Mouse (Mus musculus): ENCODE data around the gene Hoxa4. TPM values are rescaled to one million over a fixed set of nuclear protein-coding genes. Genes with fewer than 3 reads are reported as not detected.
A peak's percentile ranks its signal among the peaks of the same experiment; 100 is the strongest.

Gene Hoxa4
- polyA plus RNA-seq, 1 experiment from 2014 or later: not detected

- peaks cover 98% of the 10 kb centered on the region for H3K27me3 ChIP-seq (ENCODE audit: control insufficient read depth, insufficient read depth, low read length)
- no peak overlapping the region for H3K9ac ChIP-seq (ENCODE audit: low read length)
- 0 out of 2 replicates have a peak, but pooled peaks cover 3% of the 10 kb centered on the region for H3K4me1 ChIP-seq (replicated peaks; ENCODE audit: control insufficient read depth, insufficient read depth, low read length)
- ATAC-seq (replicated peaks; ENCODE audit: low FRiP score) (no peak), DNase-seq (ENCODE audit: low spot score) (peak; percentile 60)
- H3K27ac ChIP-seq (ENCODE audit: low read depth, low read length): no peak overlapping the region
- H3K36me3 ChIP-seq (ENCODE audit: control insufficient read depth, insufficient read depth, low read length): no peaks in the 10 kb centered on the region
- H3K4me3 ChIP-seq (ENCODE audit: low read depth, low read length): no peak overlapping the region
- no peaks in the 10 kb centered on the region for H3K9me3 ChIP-seq (ENCODE audit: control insufficient read depth, low read length)
- no peak overlapping the region for H3K4me2 ChIP-seq (ENCODE audit: low read depth, low read length, severe bottlenecking)
- WGBS: 0% methylated on average over 14 of the region's 35 CpGs
These were observed 15.7 kb downstream of the Hoxa4 start for GRCm38 (mm10) chr6:52175864-52176263.

GRCm38 (mm10) chr6:52174968-52175751 lies 16.4 kb downstream of the Hoxa4 start:
- H3K4me2 ChIP-seq (ENCODE audit: low read depth, low read length, severe bottlenecking): no peak overlapping the region
- H3K27ac ChIP-seq (ENCODE audit: low read depth, low read length): no peak overlapping the region
- no peaks in the 10 kb centered on the region for H3K9me3 ChIP-seq (ENCODE audit: control insufficient read depth, low read length)
- H3K4me3 ChIP-seq (ENCODE audit: low read depth, low read length): no peak overlapping the region
- ATAC-seq (replicated peaks; ENCODE audit: low FRiP score): no peak
- peaks cover 98% of the 10 kb centered on the region for H3K27me3 ChIP-seq (ENCODE audit: control insufficient read depth, insufficient read depth, low read length)
- under 1% methylated on average over 41 of the region's 41 CpGs for WGBS
- H3K4me1 ChIP-seq (replicated peaks; ENCODE audit: control insufficient read depth, insufficient read depth, low read length): 0 out of 2 replicates have a peak, but pooled peaks cover 3% of the 10 kb centered on the region
- H3K9ac ChIP-seq (ENCODE audit: low read length): no peak overlapping the region
- no peaks in the 10 kb centered on the region for H3K36me3 ChIP-seq (ENCODE audit: control insufficient read depth, insufficient read depth, low read length)
- DNase-seq (ENCODE audit: low spot score): no peak

- WGBS: 4% methylated on average over 4 of the region's 4 CpGs
- 0 out of 2 replicates have a peak, but pooled peaks cover 3% of the 10 kb centered on the region for H3K4me1 ChIP-seq (replicated peaks; ENCODE audit: control insufficient read depth, insufficient read depth, low read length)
- no peak overlapping the region for H3K27ac ChIP-seq (ENCODE audit: low read depth, low read length)
- H3K4me3 ChIP-seq (ENCODE audit: low read depth, low read length): no peak overlapping the region
- H3K36me3 ChIP-seq (ENCODE audit: control insufficient read depth, insufficient read depth, low read length): no peaks in the 10 kb centered on the region
- DNase-seq (ENCODE audit: low spot score): no peak
- H3K9ac ChIP-seq (ENCODE audit: low read length): no peak overlapping the region
- H3K4me2 ChIP-seq (ENCODE audit: low read depth, low read length, severe bottlenecking): no peak overlapping the region
- ATAC-seq (replicated peaks; ENCODE audit: low FRiP score): no peak
- H3K27me3 ChIP-seq (ENCODE audit: control insufficient read depth, insufficient read depth, low read length): peaks cover 96% of the 10 kb centered on the region
- no peaks in the 10 kb centered on the region for H3K9me3 ChIP-seq (ENCODE audit: control insufficient read depth, low read length)
These were observed 17.9 kb downstream of the Hoxa4 start for GRCm38 (mm10) chr6:52173648-52174047.

GRCm38 (mm10) chr6:52172501-52172900 lies 19.1 kb downstream of the Hoxa4 start:
- peak overlapping the region; percentile 15; the same call in 1 of the 2 replicates for H3K4me3 ChIP-seq (ENCODE audit: low read depth, low read length)
- H3K27me3 ChIP-seq (ENCODE audit: control insufficient read depth, insufficient read depth, low read length): peaks cover 96% of the 10 kb centered on the region
- no peak overlapping the region for H3K9ac ChIP-seq (ENCODE audit: low read length)
- H3K36me3 ChIP-seq (ENCODE audit: control insufficient read depth, insufficient read depth, low read length): no peaks in the 10 kb centered on the region
- H3K27ac ChIP-seq (ENCODE audit: low read depth, low read length): no peak overlapping the region
- DNase-seq (ENCODE audit: low spot score) (peak; percentile 88), ATAC-seq (replicated peaks; ENCODE audit: low FRiP score) (0 out of 2 replicates have a peak, but pooled peaks have one; percentile 63)
- peak overlapping the region; percentile 37; the same call in 1 of the 2 replicates for H3K4me2 ChIP-seq (ENCODE audit: low read depth, low read length, severe bottlenecking)
- WGBS: under 1% methylated on average over 35 of the region's 35 CpGs
- H3K4me1 ChIP-seq (replicated peaks; ENCODE audit: control insufficient read depth, insufficient read depth, low read length): 0 out of 2 replicates have a peak, but pooled peaks cover 3% of the 10 kb centered on the region
- no peaks in the 10 kb centered on the region for H3K9me3 ChIP-seq (ENCODE audit: control insufficient read depth, low read length)

- Histone ChIP-seq H3K27ac (ENCODE audit: low read depth, low read length) (no peak overlapping the region), H3K4me3 (ENCODE audit: low read depth, low read length) (no peak overlapping the region), H3K36me3 (ENCODE audit: control insufficient read depth, insufficient read depth, low read length) (no peaks in the 10 kb centered on the region), H3K4me1 (replicated peaks; ENCODE audit: control insufficient read depth, insufficient read depth, low read length) (0 out of 2 replicates have a peak, but pooled peaks cover 3% of the 10 kb centered on the region), H3K27me3 (ENCODE audit: control insufficient read depth, insufficient read depth, low read length) (peaks cover 96% of the 10 kb centered on the region), H3K4me2 (ENCODE audit: low read depth, low read length, severe bottlenecking) (no peak overlapping the region), H3K9ac (ENCODE audit: low read length) (no peak overlapping the region), H3K9me3 (ENCODE audit: control insufficient read depth, low read length) (no peaks in the 10 kb centered on the region)
- ATAC-seq (replicated peaks; ENCODE audit: low FRiP score) (no peak), DNase-seq (ENCODE audit: low spot score) (peak; percentile 48)
- WGBS: 3% methylated on average over 7 of the region's 7 CpGs
These were observed 19.6 kb downstream of the Hoxa4 start for GRCm38 (mm10) chr6:52171938-52172337.

- Histone ChIP-seq H3K4me2 (ENCODE audit: low read depth, low read length, severe bottlenecking) (no peak overlapping the region), H3K4me3 (ENCODE audit: low read depth, low read length) (no peak overlapping the region), H3K36me3 (ENCODE audit: control insufficient read depth, insufficient read depth, low read length) (no peaks in the 10 kb centered on the region), H3K4me1 (replicated peaks; ENCODE audit: control insufficient read depth, insufficient read depth, low read length) (0 out of 2 replicates have a peak, but pooled peaks cover 3% of the 10 kb centered on the region), H3K9ac (ENCODE audit: low read length) (no peak overlapping the region), H3K9me3 (ENCODE audit: control insufficient read depth, low read length) (no peaks in the 10 kb centered on the region), H3K27me3 (ENCODE audit: control insufficient read depth, insufficient read depth, low read length) (peaks cover 96% of the 10 kb centered on the region), H3K27ac (ENCODE audit: low read depth, low read length) (no peak overlapping the region)
- DNase-seq (ENCODE audit: low spot score) (peak; percentile 52), ATAC-seq (replicated peaks; ENCODE audit: low FRiP score) (no peak)
- WGBS: 1% methylated on average over 4 of the region's 4 CpGs
These were observed 20.2 kb downstream of the Hoxa4 start for GRCm38 (mm10) chr6:52171331-52171730.

GRCm38 (mm10) chr6:52170898-52171223 lies 20.7 kb downstream of the Hoxa4 start:
- H3K27me3 ChIP-seq (ENCODE audit: control insufficient read depth, insufficient read depth, low read length): peaks cover 96% of the 10 kb centered on the region
- H3K4me2 ChIP-seq (ENCODE audit: low read depth, low read length, severe bottlenecking): no peak overlapping the region
- no peak overlapping the region for H3K9ac ChIP-seq (ENCODE audit: low read length)
- WGBS: 2% methylated on average over 5 of the region's 5 CpGs
- no peak overlapping the region for H3K4me3 ChIP-seq (ENCODE audit: low read depth, low read length)
- no peaks in the 10 kb centered on the region for H3K36me3 ChIP-seq (ENCODE audit: control insufficient read depth, insufficient read depth, low read length)
- H3K4me1 ChIP-seq (replicated peaks; ENCODE audit: control insufficient read depth, insufficient read depth, low read length): 0 out of 2 replicates have a peak, but pooled peaks cover 3% of the 10 kb centered on the region
- ATAC-seq (replicated peaks; ENCODE audit: low FRiP score) (no peak), DNase-seq (ENCODE audit: low spot score) (no peak)
- H3K9me3 ChIP-seq (ENCODE audit: control insufficient read depth, low read length): no peaks in the 10 kb centered on the region
- H3K27ac ChIP-seq (ENCODE audit: low read depth, low read length): no peak overlapping the region

- Histone ChIP-seq H3K4me1 (replicated peaks; ENCODE audit: control insufficient read depth, insufficient read depth, low read length) (0 out of 2 replicates have a peak, but pooled peaks cover 3% of the 10 kb centered on the region), H3K27ac (ENCODE audit: low read depth, low read length) (no peak overlapping the region), H3K4me2 (ENCODE audit: low read depth, low read length, severe bottlenecking) (no peak overlapping the region), H3K36me3 (ENCODE audit: control insufficient read depth, insufficient read depth, low read length) (no peaks in the 10 kb centered on the region), H3K9ac (ENCODE audit: low read length) (no peak overlapping the region), H3K9me3 (ENCODE audit: control insufficient read depth, low read length) (no peaks in the 10 kb centered on the region), H3K4me3 (ENCODE audit: low read depth, low read length) (no peak overlapping the region), H3K27me3 (ENCODE audit: control insufficient read depth, insufficient read depth, low read length) (peaks cover 96% of the 10 kb centered on the region)
- peak; percentile 54 for DNase-seq (ENCODE audit: low spot score)
- WGBS: under 1% methylated on average over 39 of the region's 40 CpGs
- no peak for ATAC-seq (replicated peaks; ENCODE audit: low FRiP score)
These were observed 21.2 kb downstream of the Hoxa4 start for GRCm38 (mm10) chr6:52170166-52170897.

Data from forebrain, embryonic 11.5 days (tissue).